Mouse (Mus musculus) ES-E14 (cell line): Measurements from ENCODE around the gene Nme2.

Experiments
- CHD2 ChIP-seq: IDR thresholded peaks from 2 replicates; pipeline ENCODE4 v1.6.1; 2014; ENCODE audit warnings: mild to moderate bottlenecking, low read depth, low read length, inconsistent platforms
- HCFC1 ChIP-seq: IDR thresholded peaks from 2 replicates; pipeline ENCODE4 v1.6.1; 2012; ENCODE audit warnings: low read length, inconsistent platforms, borderline replicate concordance; ENCODE audit not compliant: insufficient read depth
- MAFK ChIP-seq: IDR thresholded peaks from 2 replicates; pipeline ENCODE4 v1.6.1; 2014; ENCODE audit warnings: mild to moderate bottlenecking, low read depth, low read length, inconsistent platforms; ENCODE audit not compliant: insufficient read depth
- ZC3H11A ChIP-seq: IDR thresholded peaks from 2 replicates; pipeline ENCODE4 v1.6.1; 2012; ENCODE audit warnings: low read depth, mild to moderate bottlenecking, inconsistent platforms, low read length, borderline replicate concordance

- no peak for TF ChIP-seq CHD2
- no peak for TF ChIP-seq ZC3H11A
- no peak for TF ChIP-seq HCFC1
- no peak for TF ChIP-seq MAFK
These were observed 1.3 kb downstream of the Nme2 start for GRCm38 (mm10) chr11:93954738-93955255.
